Mouse (Mus musculus) cerebellum, adult 2 months (tissue): ENCODE results near the gene Tiam1. TPM values are rescaled to one million over a fixed set of nuclear protein-coding genes. Genes with fewer than 3 reads are reported as not detected.

Source experiments
- DNase-seq, 2 experiments: peaks; one replicate each; pipeline ENCODE4 v3.0.0; 2021
- H3K27ac ChIP-seq: fragments of 200-500 bp; 2 replicates; pipeline ENCODE4 v1.5.1; 2012; ENCODE audit warnings: low read length, control low read depth, inconsistent platforms; ENCODE audit not compliant: insufficient read depth
- H3K27me3 ChIP-seq: fragments of 200-500 bp; 2 replicates; pipeline ENCODE4 v1.6.1; 2012; ENCODE audit warnings: inconsistent platforms, mild to moderate bottlenecking, low read length, moderate library complexity; ENCODE audit not compliant: control insufficient read depth, insufficient read depth
- H3K4me1 ChIP-seq: fragments of 200-500 bp; 2 replicates; pipeline ENCODE4 v1.6.1; 2011; ENCODE audit warnings: low read length; ENCODE audit not compliant: control insufficient read depth, insufficient read depth
- H3K4me3 ChIP-seq: fragments of 200-500 bp; replicated peaks from 2 replicates; pipeline ENCODE3; 2011; ENCODE audit warnings: mild to moderate bottlenecking, low read depth, low read length, control low read depth; ENCODE audit not compliant: insufficient read depth
- CTCF ChIP-seq: fragments of 200-500 bp; IDR thresholded peaks from 2 replicates; pipeline ENCODE4 v1.5.1; 2011; ENCODE audit warnings: low read depth, mild to moderate bottlenecking, control low read depth, low read length, moderate library complexity, borderline replicate concordance; ENCODE audit not compliant: insufficient read depth
- POLR2A ChIP-seq: fragments of 200-500 bp; IDR thresholded peaks from 2 replicates; pipeline ENCODE4 v1.6.1; 2011; ENCODE audit warnings: low read length, control low read depth, borderline replicate concordance; ENCODE audit not compliant: insufficient read depth
- WGBS: fragments of 180-500 bp; shearing (Covaris S2); methylation state at CpG from one replicate; pipeline ENCODE4 v1.1.7; 2018; 5-methylcytosine and 5-hydroxymethylcytosine counted together
- polyA plus RNA-seq: library from polyadenylated mRNA; depleted of rRNA; stranded (reverse); fragments of >200 nt; gene quantifications from 2 replicates; pipeline ENCODE4 v1.2.3, GENCODE M21; 2012

Tiam1 gene
- polyA plus RNA-seq, 1 experiment, result 73.6 TPM

GRCm38 (mm10) chr16:89848651-89849597 lies 294.6 kb downstream of the Tiam1 start:
- H3K4me3 ChIP-seq, result no peak overlapping the region
- H3K27ac ChIP-seq, result no peak overlapping the region
- H3K4me1 ChIP-seq, result peaks cover 18% of the 10 kb centered on the region
- 93% methylated on average over 19 of the region's 19 CpGs for WGBS
- no peaks in the 10 kb centered on the region for H3K27me3 ChIP-seq
- TF ChIP-seq CTCF (no peak), POLR2A (no peak)
- DNase-seq, result no peak

- no peak for TF ChIP-seq CTCF
Observed at GRCm38 (mm10) chr16:89848179-89848578, 295.4 kb downstream of the Tiam1 start.

GRCm38 (mm10) chr16:89845461-89845860 lies 298.1 kb downstream of the Tiam1 start:
- Histone ChIP-seq H3K4me1 (peaks cover 24% of the 10 kb centered on the region), H3K4me3 (no peak overlapping the region), H3K27ac (no peak overlapping the region), H3K27me3 (no peaks in the 10 kb centered on the region)
- TF ChIP-seq CTCF (no peak), POLR2A (no peak)
- peak; percentile 57 to 62 for DNase-seq
- 19% methylated on average over 8 of the region's 8 CpGs for WGBS

More at GRCm38 (mm10) chr16:89848179-89848578, 295.4 kb downstream of the Tiam1 start:
- no peak overlapping the region for H3K27ac ChIP-seq
- no peaks in the 10 kb centered on the region for H3K27me3 ChIP-seq
- 97% methylated on average over 3 of the region's 3 CpGs for WGBS
- H3K4me1 ChIP-seq, result peaks cover 18% of the 10 kb centered on the region
- no peak overlapping the region for H3K4me3 ChIP-seq
- DNase-seq, result no peak

GRCm38 (mm10) chr16:89844580-89844979 lies 299.0 kb downstream of the Tiam1 start:
- peak; percentile 68 to 79 for DNase-seq
- Histone ChIP-seq H3K27me3 (no peaks in the 10 kb centered on the region), H3K4me1 (peaks cover 24% of the 10 kb centered on the region), H3K27ac (no peak overlapping the region), H3K4me3 (no peak overlapping the region)
- TF ChIP-seq POLR2A (no peak), CTCF (peak; percentile 90)
- 11% methylated on average over 5 of the region's 5 CpGs for WGBS

- 34% methylated on average over 6 of the region's 6 CpGs for WGBS
- TF ChIP-seq POLR2A (no peak), CTCF (no peak)
- H3K4me1 ChIP-seq, result peaks cover 21% of the 10 kb centered on the region
- H3K4me3 ChIP-seq, result no peak overlapping the region
- peak in 1 of 2 experiments; percentile 57 for DNase-seq
- H3K27ac ChIP-seq, result no peak overlapping the region
- H3K27me3 ChIP-seq, result no peaks in the 10 kb centered on the region
Observed at GRCm38 (mm10) chr16:89841894-89842293, 301.7 kb downstream of the Tiam1 start.

GRCm38 (mm10) chr16:89840361-89840760 lies 303.2 kb downstream of the Tiam1 start:
- no peak for TF ChIP-seq CTCF
- TF ChIP-seq POLR2A, result no peak
- DNase-seq, result no peak
- Histone ChIP-seq H3K4me3 (no peak overlapping the region), H3K27me3 (no peaks in the 10 kb centered on the region), H3K4me1 (peaks cover 13% of the 10 kb centered on the region), H3K27ac (no peak overlapping the region)
- WGBS, result 75% methylated on average over 6 of the region's 6 CpGs

- Histone ChIP-seq H3K4me3 (no peak overlapping the region), H3K4me1 (peaks cover 10% of the 10 kb centered on the region), H3K27ac (no peak overlapping the region), H3K27me3 (no peaks in the 10 kb centered on the region)
- no peak for TF ChIP-seq POLR2A
- no peak for TF ChIP-seq CTCF
- peak in 1 of 2 experiments; percentile 59 for DNase-seq
- 19% methylated on average over 5 of the region's 5 CpGs for WGBS
Observed at GRCm38 (mm10) chr16:89839829-89840228, 303.7 kb downstream of the Tiam1 start.

- H3K4me3 ChIP-seq, result no peak overlapping the region
- peaks cover 9% of the 10 kb centered on the region for H3K4me1 ChIP-seq
- WGBS, result 83% methylated on average over 9 of the region's 9 CpGs
- DNase-seq, result no peak
- TF ChIP-seq CTCF (no peak), POLR2A (no peak)
- no peak overlapping the region; the same call in 1 of the 2 replicates for H3K27ac ChIP-seq
- no peaks in the 10 kb centered on the region for H3K27me3 ChIP-seq
Observed at GRCm38 (mm10) chr16:89837096-89837495, 306.5 kb downstream of the Tiam1 start.
